ENCODE assay signal across 8 mouse cellular contexts in the genomic region with DNA sequence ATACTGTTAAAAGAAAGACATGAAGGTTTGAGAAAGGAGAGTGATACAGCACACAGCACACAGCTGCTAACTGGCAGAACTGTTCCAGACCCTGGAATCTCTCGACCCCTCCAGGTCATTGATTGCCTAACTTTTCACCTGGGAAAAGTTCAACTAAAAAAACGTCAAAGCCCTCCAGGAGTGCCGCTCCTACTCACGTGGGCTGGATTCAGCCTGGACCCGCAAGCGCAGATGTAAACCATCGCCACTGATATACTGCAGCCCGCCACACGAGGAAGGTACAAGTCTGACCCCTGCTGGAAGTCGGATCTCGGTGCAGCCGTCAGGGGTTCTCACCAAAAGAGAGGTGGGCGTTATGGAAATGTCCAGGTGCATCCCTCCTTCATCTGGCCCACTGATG. TPM values are rescaled to one million over a fixed set of nuclear protein-coding genes. Genes with fewer than 3 reads are reported as not detected.
DNase-seq lines count a peak whose midpoint lies in the region; ATAC-seq lines count a peak whose summit lies in the region.

No protein-coding gene starts in this region.

- no peaks in the 10 kb centered on the region for H3K27me3 ChIP-seq in intestine, embryonic 14.5 days (replicated peaks; ENCODE audit: control insufficient read depth, insufficient read depth, low read length)

- peak; percentile 19 to 59 for DNase-seq in heart, adult 18-20 months
- no peak for DNase-seq in heart, adult 9 months (ENCODE audit: low spot score in 2 of 2)
- DNase-seq in cerebellum, postnatal 10 days: peak; percentile 85 to 88
- DNase-seq in frontal cortex, postnatal 14 days (ENCODE audit: low spot score in 2 of 2): peak; percentile 33 to 68
- DNase-seq in intestine, embryonic 14.5 days (ENCODE audit: low spot score): peak; percentile 85
- peak; percentile 69 for DNase-seq in left cerebral cortex, postnatal 4 days
- peak; percentile 80 for DNase-seq in mesoderm, embryonic 11.5 days (ENCODE audit: low read depth, low spot score)
- peak; percentile 33 to 45 for DNase-seq in right cerebral cortex, postnatal 36 days (ENCODE audit: low spot score in 2 of 2)

- under 1% methylated on average over 13 of the region's 13 CpGs for WGBS in intestine, embryonic 14.5 days

- peaks cover 9% of the 10 kb centered on the region; the same call in 1 of the 2 replicates for H3K4me1 ChIP-seq in intestine, embryonic 14.5 days (replicated peaks; ENCODE audit: control insufficient read depth, insufficient read depth, low read length)

- no peak overlapping the region for H3K4me3 ChIP-seq in intestine, embryonic 14.5 days (ENCODE audit: low read depth, low read length)

- peak; percentile 67 for ATAC-seq in intestine, embryonic 14.5 days (replicated peaks; ENCODE audit: low FRiP score, low TSS enrichment, low read depth)

- peak overlapping the region; percentile 45 for H3K4me2 ChIP-seq in intestine, embryonic 14.5 days (ENCODE audit: low read length)

- intact Hi-C loops in left cerebral cortex, postnatal 4 days (cut with DNase I): loop anchor here (1.0 to 5.0 kb wide), 2 partner anchors 609 to 672 kb away; a partner anchor contains a TSS

- H3K9ac ChIP-seq in intestine, embryonic 14.5 days (ENCODE audit: low read length): no peak overlapping the region

- no peak overlapping the region for H3K27ac ChIP-seq in intestine, embryonic 14.5 days (ENCODE audit: low read depth)

- H3K9me3 ChIP-seq in intestine, embryonic 14.5 days (ENCODE audit: control insufficient read depth, low read length): no peaks in the 10 kb centered on the region

- no peaks in the 10 kb centered on the region for H3K36me3 ChIP-seq in intestine, embryonic 14.5 days (ENCODE audit: control insufficient read depth, insufficient read depth, low read length)

RNA-seq across cellular contexts. Expression of a gene that starts 13.1 kb away (rescaled TPM):
- total RNA-seq in heart, adult 18-20 months (2021): 1 to 10 TPM; 1.7 to 1.9 TPM
- 5.6 and 7.1 TPM in 2 replicates for polyA plus RNA-seq in intestine, embryonic 14.5 days (2014; fragmentation: Nextera tagmentation; extraction: Ambion mirVana)
- 1 to 10 TPM; 6.7 to 6.9 TPM for total RNA-seq in left cerebral cortex, postnatal 4 days (2021)

RNA-seq across cellular contexts. Expression of a gene that starts 15.3 kb away (rescaled TPM):
- total RNA-seq in heart, adult 18-20 months (2021): 10 to 100 TPM; 16.1 to 18.4 TPM
- 17.9 and 18.5 TPM in 2 replicates for polyA plus RNA-seq in intestine, embryonic 14.5 days (2014; fragmentation: Nextera tagmentation; extraction: Ambion mirVana)
- total RNA-seq in left cerebral cortex, postnatal 4 days (2021): 10 to 100 TPM; 72.3 to 83.1 TPM

Comparison
In these comparisons a context has a peak if more than half of its experiments do, and no peak if none do; other contexts are left out.
1. DNase-seq: peak in heart, adult 18-20 months (2 of 2), cerebellum, postnatal 10 days (2 of 2), frontal cortex, postnatal 14 days (2 of 2), intestine, embryonic 14.5 days (single experiment), left cerebral cortex, postnatal 4 days (single experiment), mesoderm, embryonic 11.5 days (single experiment) and right cerebral cortex, postnatal 36 days (2 of 2); none in heart, adult 9 months (0 of 2).